Mouse (Mus musculus) neural tube, embryonic 12.5 days (tissue): ENCODE measurements around the gene Fntb. TPM values are rescaled to one million over a fixed set of nuclear protein-coding genes. Genes with fewer than 3 reads are reported as not detected.
A peak's percentile ranks its signal among the peaks of the same experiment; 100 is the strongest.

Experiments
- ATAC-seq: fragments of 200-750 bp; cut with Nextera tagmentation; 2 replicates; pipeline ENCODE4 v1.8.0; 2017; ENCODE audit warnings: low read depth, mild to moderate bottlenecking, moderate TSS enrichment, moderate library complexity; ENCODE audit not compliant: low FRiP score
- H3K27ac ChIP-seq: fragments of 300-500 bp; sonication (generic); 2 replicates; pipeline ENCODE4 v1.5.1; 2016
- H3K27me3 ChIP-seq: fragments of 300-500 bp; sonication (generic); replicated peaks from 2 replicates; pipeline ENCODE4 v1.6.1; 2016; ENCODE audit warnings: mild to moderate bottlenecking
- H3K36me3 ChIP-seq: fragments of 300-500 bp; sonication (generic); 2 replicates; pipeline ENCODE4 v1.6.1; 2016; ENCODE audit warnings: mild to moderate bottlenecking
- H3K4me1 ChIP-seq: fragments of 300-500 bp; sonication (generic); 2 replicates; pipeline ENCODE4 v1.6.1; 2016
- H3K4me2 ChIP-seq: fragments of 300-500 bp; sonication (generic); replicated peaks from 2 replicates; pipeline ENCODE4 v1.6.1; 2016; ENCODE audit warnings: mild to moderate bottlenecking
- H3K4me3 ChIP-seq: fragments of 300-500 bp; sonication (generic); 2 replicates; pipeline ENCODE4 v1.5.1; 2016
- H3K9ac ChIP-seq: fragments of 300-500 bp; sonication (generic); 2 replicates; pipeline ENCODE4 v1.6.1; 2016; ENCODE audit warnings: mild to moderate bottlenecking
- H3K9me3 ChIP-seq: fragments of 300-500 bp; sonication (generic); 2 replicates; pipeline ENCODE4 v1.6.1; 2016; ENCODE audit warnings: mild to moderate bottlenecking
- WGBS: fragments of 180-500 bp; shearing (Covaris S2); methylation state at CpG from one replicate; pipeline ENCODE4 v1.1.7; 2016; 5-methylcytosine and 5-hydroxymethylcytosine counted together
- polyA plus RNA-seq: library from polyadenylated mRNA; unstranded; fragments of >200 nt; fragmentation: Nextera tagmentation; extraction: Ambion mirVana; gene quantifications from 2 replicates; pipeline ENCODE4 v1.2.1, GENCODE M21; 2016

The Fntb gene
- polyA plus RNA-seq, 1 experiment from 2014 or later, result 38.1 TPM

DNA sequence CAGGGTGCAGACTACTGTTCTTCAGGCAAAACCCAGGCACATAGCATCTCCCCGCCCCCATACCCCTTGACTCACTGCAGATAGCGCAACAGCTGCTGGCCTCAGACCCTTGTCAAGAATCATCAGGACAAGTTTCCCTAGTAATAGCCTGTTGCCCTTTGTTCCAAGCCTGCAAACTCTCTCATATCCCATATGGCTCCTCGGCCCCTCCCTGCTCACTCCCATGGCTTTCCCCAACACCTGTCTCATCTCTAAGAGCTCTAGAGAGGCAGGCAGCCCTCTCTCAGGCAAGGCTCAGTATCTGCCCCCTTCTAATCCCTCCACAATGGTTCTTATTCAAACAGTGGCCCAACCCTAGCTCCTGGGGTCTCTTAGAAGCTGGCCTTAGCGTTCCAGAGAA is 55.2 kb downstream of the Fntb start:
- peak overlapping the region; percentile 92 for H3K4me2 ChIP-seq
- H3K36me3 ChIP-seq, result no peaks in the 10 kb centered on the region
- H3K27me3 ChIP-seq, result peaks cover 20% of the 10 kb centered on the region
- H3K27ac ChIP-seq, result no peak overlapping the region
- no peak overlapping the region for H3K9ac ChIP-seq
- WGBS, result 59% methylated on average over 4 of the region's 4 CpGs
- peaks cover 17% of the 10 kb centered on the region for H3K4me1 ChIP-seq
- no peaks in the 10 kb centered on the region for H3K9me3 ChIP-seq
- H3K4me3 ChIP-seq, result no peak overlapping the region
- no peak for ATAC-seq

DNA sequence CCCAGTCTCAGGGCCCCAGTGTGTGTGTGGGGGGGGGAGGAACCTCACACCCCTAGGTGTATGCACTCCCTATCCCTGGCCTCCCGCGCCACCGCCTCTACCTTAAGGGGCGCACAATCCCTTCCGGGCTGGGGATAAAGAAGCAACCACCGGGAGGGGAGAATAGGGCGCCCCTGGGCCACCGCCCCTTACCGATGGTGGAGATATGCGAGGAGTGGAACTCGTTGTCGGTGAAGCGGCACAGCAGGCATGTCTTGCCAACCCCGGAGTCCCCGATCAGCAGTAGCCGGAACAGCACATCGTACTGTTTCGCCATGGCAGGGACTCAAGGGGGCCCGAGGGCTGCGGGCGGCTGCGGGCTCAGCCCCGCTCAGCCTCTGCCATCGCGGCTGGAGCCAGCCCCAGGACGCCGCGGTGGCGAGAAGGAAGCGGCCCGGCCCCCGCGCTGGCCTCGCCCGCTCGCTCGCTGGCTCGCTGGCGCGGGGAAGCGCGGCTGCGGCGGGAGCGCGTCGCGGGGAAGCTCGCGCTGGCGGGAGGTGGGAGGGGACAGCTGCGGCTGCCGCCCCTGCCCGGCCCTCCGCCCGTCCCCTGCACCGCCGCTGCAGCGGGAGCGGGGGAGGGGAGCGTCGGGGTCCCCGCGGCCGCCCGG is 56.7 kb downstream of the Fntb start:
- H3K9ac ChIP-seq, result peak overlapping the region; percentile 85
- H3K4me3 ChIP-seq, result peak overlapping the region; percentile 72
- under 1% methylated on average over 62 of the region's 66 CpGs for WGBS
- peak overlapping the region; percentile 92 for H3K4me2 ChIP-seq
- no peaks in the 10 kb centered on the region for H3K36me3 ChIP-seq
- H3K27me3 ChIP-seq, result peaks cover 20% of the 10 kb centered on the region
- no peak overlapping the region for H3K27ac ChIP-seq
- ATAC-seq, result peak; percentile 81
- H3K4me1 ChIP-seq, result peaks cover 17% of the 10 kb centered on the region
- no peaks in the 10 kb centered on the region for H3K9me3 ChIP-seq

DNA sequence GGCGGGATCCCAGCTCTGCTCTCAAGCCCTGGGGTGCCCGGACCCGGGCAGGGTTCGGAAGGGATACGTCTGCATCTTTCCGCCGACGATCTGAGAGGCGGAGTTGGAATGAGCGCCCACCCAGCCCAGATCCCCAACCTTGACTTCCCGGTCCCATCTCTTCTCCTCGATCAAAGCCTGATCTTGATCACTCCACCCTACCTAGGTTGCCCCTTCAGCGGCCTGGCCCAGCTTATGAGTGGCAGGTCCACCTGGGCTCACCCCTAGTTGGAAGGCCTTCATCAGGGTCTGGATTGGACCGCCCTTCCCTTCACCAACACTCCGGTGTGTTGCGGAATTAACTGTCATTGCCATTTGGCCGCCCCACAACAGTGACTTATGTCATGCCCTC is 57.3 kb downstream of the Fntb start, which contains the start of gene Rab15:
Gene Rab15, minus strand, starts transcription at position 258 of the 391 bp plus-strand sequence.
- Histone ChIP-seq H3K4me1 (peaks cover 17% of the 10 kb centered on the region), H3K4me3 (peak within 1 kb of the TSS; percentile 72), H3K27me3 (peaks cover 20% of the 10 kb centered on the region), H3K36me3 (no peaks in the 10 kb centered on the region), H3K9ac (peak within 1 kb of the TSS; percentile 85), H3K27ac (no peak within 1 kb of the TSS), H3K4me2 (peak within 1 kb of the TSS; percentile 92), H3K9me3 (no peaks in the 10 kb centered on the region)
- under 1% methylated on average over 15 of the region's 17 CpGs for WGBS
- ATAC-seq, result peak; percentile 51

DNA sequence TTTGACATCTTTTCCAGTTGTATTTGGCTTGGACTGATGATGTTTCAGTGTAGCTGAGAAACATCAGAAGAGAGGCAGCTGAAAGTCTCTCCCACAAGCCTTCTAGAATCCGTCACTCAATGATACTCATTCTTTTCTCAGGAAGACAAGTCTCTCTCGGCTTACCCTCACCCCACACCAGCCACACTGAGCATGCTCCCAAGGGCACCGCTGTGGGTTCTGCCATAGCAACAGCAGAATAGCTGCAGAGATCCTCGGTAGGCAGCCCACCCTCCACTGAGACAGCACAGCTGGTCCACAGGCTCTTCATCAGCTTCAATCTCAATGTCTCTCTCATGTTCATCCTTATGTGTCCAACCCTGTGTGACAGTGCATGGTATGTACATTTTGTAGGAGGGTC is 59.9 kb downstream of the Fntb start:
- no peak overlapping the region for H3K4me2 ChIP-seq
- H3K36me3 ChIP-seq, result no peaks in the 10 kb centered on the region
- H3K9ac ChIP-seq, result no peak overlapping the region
- H3K27ac ChIP-seq, result no peak overlapping the region
- WGBS, result 70% methylated on average over 4 of the region's 4 CpGs
- peaks cover 20% of the 10 kb centered on the region for H3K27me3 ChIP-seq
- no peak overlapping the region for H3K4me3 ChIP-seq
- no peak for ATAC-seq
- H3K9me3 ChIP-seq, result no peaks in the 10 kb centered on the region
- peaks cover 17% of the 10 kb centered on the region for H3K4me1 ChIP-seq

DNA sequence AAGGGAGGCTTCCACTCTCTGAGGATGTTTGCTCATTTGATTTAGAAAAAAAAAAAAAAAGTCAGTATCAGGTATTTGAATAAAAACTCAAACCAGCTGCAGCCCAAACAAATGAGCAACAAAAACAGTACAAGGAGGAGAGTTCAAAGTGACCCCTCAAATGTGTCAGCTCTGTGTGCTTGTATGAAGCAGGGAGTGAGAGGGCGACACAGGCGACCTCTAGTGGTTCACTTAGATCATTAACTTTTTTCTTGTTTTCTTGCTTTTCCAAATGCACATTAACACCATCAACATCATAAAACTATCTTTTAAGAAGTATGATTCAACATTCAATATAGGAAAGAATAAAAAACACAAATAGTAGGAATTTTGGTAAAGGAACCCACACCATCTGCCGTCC is 67.3 kb downstream of the Fntb start:
- H3K27ac ChIP-seq, result no peak overlapping the region
- H3K4me1 ChIP-seq, result no peaks in the 10 kb centered on the region
- 6% methylated on average over 3 of the region's 3 CpGs for WGBS
- H3K36me3 ChIP-seq, result no peaks in the 10 kb centered on the region
- no peaks in the 10 kb centered on the region for H3K9me3 ChIP-seq
- no peak overlapping the region for H3K4me3 ChIP-seq
- no peak for ATAC-seq
- H3K4me2 ChIP-seq, result no peak overlapping the region
- no peaks in the 10 kb centered on the region for H3K27me3 ChIP-seq
- no peak overlapping the region for H3K9ac ChIP-seq

DNA sequence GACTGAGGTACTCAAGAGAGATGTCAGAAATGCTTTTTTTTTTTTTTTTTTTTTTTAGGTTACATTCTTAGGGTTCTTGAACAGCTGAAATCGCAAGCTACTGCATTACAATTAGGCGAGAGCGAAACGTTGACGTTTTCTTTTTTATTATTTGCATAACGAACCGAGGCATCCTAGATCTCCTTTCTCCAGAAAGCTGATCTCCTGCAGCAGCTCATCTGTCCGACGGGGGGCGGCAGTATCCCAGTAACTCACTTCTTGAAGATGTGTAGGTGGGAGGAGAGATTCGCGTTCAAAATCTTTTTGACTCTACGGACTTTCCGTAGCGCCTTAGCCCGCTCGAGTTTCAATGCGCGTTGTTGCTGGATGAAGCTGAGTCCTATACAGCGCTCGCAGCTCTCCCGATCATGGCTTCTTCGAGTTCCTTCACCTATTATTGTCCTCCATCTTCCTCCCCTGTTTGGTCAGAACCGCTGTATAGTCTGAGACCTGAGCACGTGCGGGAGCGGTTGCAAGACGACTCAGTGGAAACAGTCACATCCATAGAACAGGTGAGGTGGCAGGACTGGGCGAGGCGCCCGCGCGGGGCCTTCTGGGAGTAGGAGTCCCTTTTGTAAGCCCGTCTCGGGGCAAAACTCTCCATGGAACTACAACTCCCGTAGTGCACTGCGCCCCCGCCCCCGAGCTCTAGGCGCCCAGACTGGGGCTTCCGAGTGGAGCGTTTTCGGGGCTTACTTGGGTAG is 71.9 kb downstream of the Fntb start:
- ATAC-seq, result peak; percentile 99
- Histone ChIP-seq H3K36me3 (no peaks in the 10 kb centered on the region), H3K27ac (no peak overlapping the region), H3K4me1 (no peaks in the 10 kb centered on the region; the same call in 1 of the 2 replicates), H3K4me3 (peak overlapping the region; percentile 64), H3K9ac (peak overlapping the region; percentile 66), H3K9me3 (no peaks in the 10 kb centered on the region), H3K4me2 (peak overlapping the region; percentile 73), H3K27me3 (no peaks in the 10 kb centered on the region)
- under 1% methylated on average over 43 of the region's 43 CpGs for WGBS

DNA sequence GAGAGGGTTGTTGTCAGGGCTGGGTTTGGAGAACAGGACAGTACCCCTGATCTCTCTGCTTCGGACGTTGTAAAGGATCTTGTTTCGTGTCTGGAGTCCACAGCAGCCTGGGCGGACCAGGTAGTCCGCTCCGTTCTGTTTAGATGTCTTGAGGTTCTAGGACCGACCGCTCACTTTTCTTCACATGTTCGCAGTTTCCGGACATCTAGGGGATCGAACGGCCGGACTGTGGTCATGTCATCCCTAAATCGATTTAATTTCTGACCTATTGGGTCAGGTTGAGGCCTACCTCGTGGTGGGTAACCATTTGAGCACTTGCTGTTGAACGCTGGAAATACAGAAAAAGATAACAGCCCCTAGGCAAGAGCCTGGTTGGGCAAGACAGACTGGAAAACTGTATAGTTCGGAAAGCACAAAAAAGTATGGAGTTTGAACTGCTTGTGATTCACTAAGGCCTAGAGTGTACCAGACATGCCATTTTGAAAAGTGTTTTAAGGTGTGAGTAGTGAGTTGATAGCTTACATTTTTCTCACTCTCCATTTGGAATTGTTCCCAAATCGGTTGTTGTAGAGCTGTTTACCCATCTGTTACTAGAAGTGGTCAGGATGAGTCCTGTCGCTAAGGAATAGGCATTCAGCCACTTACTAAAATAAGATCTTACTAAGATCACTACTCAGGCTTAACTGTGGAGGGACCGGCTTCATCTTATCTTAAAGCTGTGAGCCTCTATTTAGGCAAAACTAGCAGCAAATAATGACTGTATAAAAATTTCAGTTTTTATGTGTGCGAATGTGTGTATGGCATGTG is 72.7 kb downstream of the Fntb start:
- peak overlapping the region; percentile 73 for H3K4me2 ChIP-seq
- ATAC-seq, result no peak
- peak overlapping the region; percentile 66 for H3K9ac ChIP-seq
- WGBS, result 14% methylated on average over 21 of the region's 21 CpGs
- H3K36me3 ChIP-seq, result no peaks in the 10 kb centered on the region
- H3K4me3 ChIP-seq, result peak overlapping the region; percentile 64
- no peak overlapping the region for H3K27ac ChIP-seq
- no peaks in the 10 kb centered on the region for H3K27me3 ChIP-seq
- no peaks in the 10 kb centered on the region for H3K9me3 ChIP-seq
- H3K4me1 ChIP-seq, result no peaks in the 10 kb centered on the region; the same call in 1 of the 2 replicates

DNA sequence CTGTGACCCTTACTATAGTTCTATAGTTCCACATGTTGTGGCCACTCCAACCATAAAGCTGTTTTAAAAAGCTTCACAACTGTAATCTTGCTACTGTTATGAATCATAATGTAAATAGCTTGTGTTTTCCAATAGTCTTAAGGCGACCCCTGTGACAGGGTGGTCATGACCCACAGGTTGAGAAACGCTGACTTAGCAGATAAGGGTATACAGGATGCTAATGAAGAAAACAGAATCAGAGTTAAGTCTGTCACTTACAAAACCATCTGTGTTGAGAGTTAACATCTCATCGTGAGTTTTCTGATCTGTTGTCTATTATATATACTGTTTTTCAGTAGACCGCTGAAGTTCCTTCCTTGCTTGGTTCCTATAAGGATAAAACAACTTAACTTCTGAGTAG is 73.9 kb downstream of the Fntb start:
- H3K36me3 ChIP-seq, result no peaks in the 10 kb centered on the region
- H3K4me2 ChIP-seq, result no peak overlapping the region
- H3K27me3 ChIP-seq, result no peaks in the 10 kb centered on the region
- H3K4me1 ChIP-seq, result no peaks in the 10 kb centered on the region; the same call in 1 of the 2 replicates
- H3K27ac ChIP-seq, result no peak overlapping the region
- 93% methylated on average over 4 of the region's 4 CpGs for WGBS
- no peak overlapping the region for H3K9ac ChIP-seq
- no peaks in the 10 kb centered on the region for H3K9me3 ChIP-seq
- ATAC-seq, result no peak
- no peak overlapping the region for H3K4me3 ChIP-seq

DNA sequence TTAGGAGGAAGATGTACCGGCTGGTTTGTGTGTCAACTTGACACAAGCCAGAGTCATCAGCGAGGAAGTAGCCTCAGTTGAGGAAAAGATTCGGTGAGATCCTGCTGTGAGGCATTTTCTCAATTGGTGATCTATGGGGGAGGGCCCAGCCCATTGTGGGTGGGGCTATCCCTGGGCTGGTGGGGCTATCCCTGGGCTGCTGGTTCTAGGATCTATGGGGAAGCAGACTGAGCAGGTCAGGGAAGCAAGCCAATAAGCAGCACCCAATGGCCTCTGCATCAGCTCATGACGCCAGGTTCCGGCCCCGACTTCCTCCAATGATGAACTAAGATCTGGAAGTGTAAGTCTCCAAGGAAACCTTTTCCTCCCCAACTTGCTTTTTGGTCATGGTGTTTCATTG is 74.7 kb downstream of the Fntb start:
- ATAC-seq, result no peak

DNA sequence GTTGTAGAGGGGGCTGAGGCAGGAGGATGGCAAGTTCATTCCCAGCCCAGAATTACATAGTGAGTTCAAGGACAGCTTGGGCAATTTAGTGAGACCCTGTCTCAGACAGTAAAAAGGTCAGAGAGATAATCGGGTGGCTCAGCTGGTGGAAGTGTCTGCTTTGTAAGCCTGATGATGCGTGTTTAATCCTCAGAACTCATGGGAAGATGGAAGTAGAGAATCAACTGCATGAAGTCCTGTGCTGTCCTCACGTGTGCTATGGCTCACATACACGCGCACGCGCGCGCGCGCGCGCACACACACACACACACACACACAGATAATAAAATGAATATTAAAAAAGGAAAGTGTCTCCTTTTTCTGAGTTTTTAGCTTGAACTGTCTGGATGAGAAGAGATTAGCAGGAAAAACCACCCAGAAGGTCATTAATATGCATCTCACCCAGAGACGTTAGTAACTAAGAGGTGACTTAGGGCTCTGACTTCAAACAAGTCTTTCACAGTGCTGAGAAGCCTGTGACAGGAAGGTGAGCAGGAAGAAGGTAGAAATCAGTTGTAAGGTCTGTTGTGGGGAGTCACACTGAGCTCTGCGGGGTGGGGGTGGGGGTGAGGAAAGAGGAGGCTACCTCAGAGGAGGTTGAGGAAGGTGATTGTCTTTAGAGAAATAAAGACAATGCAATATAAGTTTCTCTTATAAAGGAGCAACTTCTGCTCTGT is 79.1 kb downstream of the Fntb start:
- no peaks in the 10 kb centered on the region for H3K36me3 ChIP-seq
- no peaks in the 10 kb centered on the region for H3K9me3 ChIP-seq
- no peak for ATAC-seq
- no peaks in the 10 kb centered on the region for H3K4me1 ChIP-seq
- no peak overlapping the region for H3K4me2 ChIP-seq
- no peak overlapping the region for H3K4me3 ChIP-seq
- no peak overlapping the region for H3K9ac ChIP-seq
- H3K27me3 ChIP-seq, result no peaks in the 10 kb centered on the region
- H3K27ac ChIP-seq, result no peak overlapping the region
- WGBS, result 90% methylated on average over 15 of the region's 15 CpGs

More for the DNA sequence above, 74.7 kb downstream of the Fntb start:
- Histone ChIP-seq H3K27me3 (no peaks in the 10 kb centered on the region), H3K9me3 (no peaks in the 10 kb centered on the region), H3K4me3 (no peak overlapping the region), H3K9ac (no peak overlapping the region), H3K4me2 (no peak overlapping the region), H3K4me1 (no peaks in the 10 kb centered on the region; the same call in 1 of the 2 replicates), H3K36me3 (no peaks in the 10 kb centered on the region), H3K27ac (no peak overlapping the region)
- 78% methylated on average over 6 of the region's 6 CpGs for WGBS

DNA sequence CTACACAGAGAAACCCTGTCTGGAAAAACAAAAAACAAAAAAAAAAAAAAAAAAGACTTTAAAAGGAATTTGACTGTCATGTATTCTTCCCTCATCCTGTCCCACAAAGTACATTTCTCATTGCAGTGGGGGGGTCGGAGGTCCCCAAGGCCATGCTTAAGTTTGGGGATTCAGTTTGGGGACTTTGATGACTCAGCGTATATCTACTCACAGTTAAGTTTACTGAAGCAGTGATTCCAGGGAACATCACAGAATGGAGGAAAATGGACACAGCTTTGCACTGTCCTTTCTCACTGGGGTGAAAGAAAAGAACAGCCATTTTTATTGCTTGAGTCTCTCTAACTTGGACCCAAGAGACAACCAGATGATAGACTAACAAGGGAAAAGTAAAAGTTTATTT is 87.0 kb downstream of the Fntb start:
- no peak overlapping the region for H3K9ac ChIP-seq
- H3K4me3 ChIP-seq, result no peak overlapping the region
- 94% methylated on average over 2 of the region's 2 CpGs for WGBS
- no peaks in the 10 kb centered on the region for H3K9me3 ChIP-seq
- H3K4me2 ChIP-seq, result no peak overlapping the region
- no peaks in the 10 kb centered on the region for H3K27me3 ChIP-seq
- H3K4me1 ChIP-seq, result no peaks in the 10 kb centered on the region; the same call in 1 of the 2 replicates
- no peak overlapping the region for H3K27ac ChIP-seq
- no peak for ATAC-seq
- H3K36me3 ChIP-seq, result no peaks in the 10 kb centered on the region
